Mouse (Mus musculus) small intestine, adult 2 months (tissue): Measurements from ENCODE around the gene Itga6. TPM values are rescaled to one million over a fixed set of nuclear protein-coding genes. Genes with fewer than 3 reads are reported as not detected.

ENCODE experiments used
- H3K27ac ChIP-seq: fragments of 200-500 bp; 2 replicates; pipeline ENCODE4 v1.5.1; 2012; ENCODE audit warnings: low read depth, low read length, control low read depth, inconsistent platforms; ENCODE audit not compliant: insufficient read depth
- H3K27me3 ChIP-seq: fragments of 200-500 bp; 2 replicates; pipeline ENCODE4 v1.6.1; 2012; ENCODE audit warnings: mild to moderate bottlenecking, moderate library complexity, low read length, inconsistent platforms; ENCODE audit not compliant: control insufficient read depth, insufficient read depth
- H3K36me3 ChIP-seq: fragments of 200-500 bp; 2 replicates; pipeline ENCODE4 v1.6.1; 2012; ENCODE audit warnings: mild to moderate bottlenecking, low read length, control low read depth, inconsistent platforms; ENCODE audit not compliant: control insufficient read depth, insufficient read depth
- H3K4me1 ChIP-seq: fragments of 200-500 bp; 2 replicates; pipeline ENCODE4 v1.6.1; 2012; ENCODE audit warnings: low read length, inconsistent platforms, mixed read lengths; ENCODE audit not compliant: control insufficient read depth, insufficient read depth, insufficient read length
- H3K4me3 ChIP-seq: fragments of 200-500 bp; 2 replicates; pipeline ENCODE4 v1.5.1; 2012; ENCODE audit warnings: low read depth, mild to moderate bottlenecking, control low read depth, inconsistent platforms, low read length, moderate library complexity
- CTCF ChIP-seq: fragments of 200-500 bp; IDR thresholded peaks from 2 replicates; pipeline ENCODE4 v1.5.1; 2012; ENCODE audit warnings: low read depth, mild to moderate bottlenecking, control low read depth, inconsistent platforms, low read length, moderate library complexity, mixed read lengths; ENCODE audit not compliant: insufficient replicate concordance, insufficient read length; ENCODE audit errors: extremely low read depth
- POLR2A ChIP-seq: fragments of 200-500 bp; IDR thresholded peaks from 2 replicates; pipeline ENCODE4 v1.6.1; 2012; ENCODE audit warnings: low read depth, mild to moderate bottlenecking, control low read depth, inconsistent platforms, low read length, moderate library complexity
- WGBS: fragments of 180-500 bp; shearing (Covaris S2); methylation state at CpG from one replicate; pipeline ENCODE4 v1.1.7; 2018; 5-methylcytosine and 5-hydroxymethylcytosine counted together
- polyA plus RNA-seq: library from polyadenylated mRNA; depleted of rRNA; stranded (reverse); fragments of >200 nt; gene quantifications from 2 replicates; pipeline ENCODE4 v1.2.3, GENCODE M21; 2012

The Itga6 gene
- polyA plus RNA-seq, 1 experiment, result 49.8 TPM

DNA sequence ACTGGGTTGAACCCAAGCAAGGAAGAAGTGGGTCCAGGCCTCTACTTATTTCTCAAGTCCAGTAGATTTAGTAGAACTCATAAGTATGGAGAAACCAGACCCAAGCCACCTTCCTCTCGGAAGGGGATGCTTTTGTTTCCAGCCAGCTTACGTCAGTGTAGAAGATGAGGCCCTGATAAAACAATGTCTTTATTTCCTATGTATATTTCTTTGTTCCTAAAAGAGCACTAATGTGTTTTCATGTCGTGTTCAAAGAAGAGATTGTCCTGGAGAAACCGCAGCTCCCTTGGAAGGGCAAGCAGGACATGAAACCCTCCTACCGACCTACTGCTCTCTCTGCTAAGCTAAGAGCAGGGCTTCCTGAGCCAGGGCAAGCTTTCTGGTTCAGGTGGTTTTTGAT lies 20.6 kb downstream of the Itga6 start:
- H3K36me3 ChIP-seq, result no peaks in the 10 kb centered on the region
- no peaks in the 10 kb centered on the region for H3K27me3 ChIP-seq
- H3K4me3 ChIP-seq, result no peak overlapping the region
- WGBS, result 89% methylated on average over 5 of the region's 5 CpGs
- no peaks in the 10 kb centered on the region for H3K4me1 ChIP-seq
- TF ChIP-seq CTCF, result no peak
- TF ChIP-seq POLR2A, result no peak
- H3K27ac ChIP-seq, result no peak overlapping the region

DNA sequence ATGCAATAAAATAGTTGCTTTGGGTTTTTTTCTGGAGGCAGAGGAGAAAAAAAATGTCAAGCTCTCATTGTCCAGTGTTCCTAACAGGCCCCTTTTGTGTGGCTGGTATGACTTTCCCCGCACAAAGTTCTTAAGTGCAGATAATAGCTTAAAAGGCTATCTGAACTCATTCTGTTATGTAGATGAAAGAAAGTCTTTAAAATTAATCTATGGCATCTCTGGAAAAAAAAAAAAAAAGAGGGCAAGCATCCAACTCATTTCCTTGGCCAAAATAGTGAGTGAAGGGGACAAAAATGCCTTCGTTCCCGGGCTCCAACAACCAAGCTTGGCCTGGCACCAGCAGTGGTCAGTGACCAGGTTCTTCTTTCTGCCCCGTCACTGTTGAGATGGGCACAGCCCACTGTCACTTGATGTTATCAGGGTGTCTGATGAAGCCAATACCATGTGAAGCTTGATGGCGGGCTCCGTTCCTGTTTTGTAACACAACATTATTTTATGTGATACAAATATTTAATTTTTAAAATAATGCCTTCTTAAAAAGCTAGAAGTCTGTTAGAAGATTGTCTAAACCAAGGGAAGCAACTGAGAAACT lies 21.7 kb downstream of the Itga6 start:
- Histone ChIP-seq H3K4me1 (peaks cover 5% of the 10 kb centered on the region), H3K4me3 (no peak overlapping the region), H3K27ac (no peak overlapping the region), H3K36me3 (no peaks in the 10 kb centered on the region), H3K27me3 (no peaks in the 10 kb centered on the region)
- TF ChIP-seq CTCF (no peak), POLR2A (no peak)
- WGBS, result 87% methylated on average over 6 of the region's 6 CpGs

GRCm38 (mm10) chr2:71771762-71772161 lies 26.3 kb downstream of the Itga6 start:
- no peaks in the 10 kb centered on the region for H3K27me3 ChIP-seq
- no peaks in the 10 kb centered on the region for H3K36me3 ChIP-seq
- TF ChIP-seq POLR2A, result no peak
- 41% methylated on average over 4 of the region's 4 CpGs for WGBS
- peaks cover 7% of the 10 kb centered on the region for H3K4me1 ChIP-seq
- no peak overlapping the region for H3K4me3 ChIP-seq
- H3K27ac ChIP-seq, result no peak overlapping the region

DNA sequence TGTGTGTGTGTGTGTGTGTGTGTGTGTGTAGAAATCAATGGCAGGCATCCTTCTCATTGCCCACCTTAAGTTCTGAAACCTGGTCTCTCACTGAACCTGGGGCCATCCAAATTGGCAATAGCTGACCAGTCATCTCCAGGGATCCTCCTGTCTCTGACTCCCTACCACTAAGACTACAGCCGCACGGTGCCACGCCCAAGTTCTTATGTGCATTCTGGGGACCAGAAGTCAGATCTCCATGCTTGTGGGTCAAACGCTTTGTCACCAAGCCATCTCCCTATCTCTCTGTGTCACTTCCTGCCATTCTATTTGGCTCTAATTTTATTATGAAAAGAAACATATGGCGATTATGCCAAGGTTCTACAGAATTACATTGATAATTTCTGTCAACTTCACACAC lies 28.3 kb downstream of the Itga6 start:
- WGBS, result 85% methylated on average over 5 of the region's 5 CpGs
- Histone ChIP-seq H3K27me3 (no peaks in the 10 kb centered on the region), H3K4me3 (no peak overlapping the region), H3K27ac (no peak overlapping the region), H3K36me3 (no peaks in the 10 kb centered on the region), H3K4me1 (peaks cover 7% of the 10 kb centered on the region)
- TF ChIP-seq CTCF (no peak), POLR2A (no peak)

DNA sequence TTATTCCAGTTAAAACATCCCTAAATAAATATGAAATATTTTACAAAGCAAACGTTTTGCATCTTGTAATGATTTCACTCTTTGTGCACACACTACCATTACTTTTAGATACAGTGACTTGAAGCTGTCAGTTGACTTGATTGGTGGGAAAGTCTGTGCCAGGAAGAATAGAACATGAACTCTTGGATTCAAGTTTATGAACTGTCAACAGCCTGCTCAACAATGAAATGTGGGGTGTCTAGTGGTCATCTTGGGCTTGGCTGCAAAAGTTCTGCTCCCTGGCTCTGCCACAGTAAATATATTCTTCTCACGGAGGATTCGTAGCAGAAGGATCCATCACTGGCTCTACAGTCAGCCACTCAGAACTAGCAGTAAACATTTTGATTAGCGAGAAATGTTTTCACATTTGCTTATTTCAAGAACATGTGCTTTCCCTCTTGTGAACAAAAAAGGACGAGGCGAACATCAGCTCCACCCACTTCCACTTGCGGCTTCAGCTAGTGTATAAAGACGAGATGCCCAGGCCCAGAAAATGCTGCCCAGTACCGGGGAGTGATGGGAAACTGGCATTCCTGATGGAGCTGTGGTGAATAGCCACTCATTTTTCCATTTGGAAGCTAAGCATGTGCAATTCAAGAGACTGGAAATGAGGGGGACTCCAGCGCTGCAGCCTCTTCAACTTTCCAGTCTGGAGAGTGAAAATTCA lies 29.0 kb downstream of the Itga6 start:
- H3K27ac ChIP-seq, result no peak overlapping the region
- no peak for TF ChIP-seq POLR2A
- peaks cover 7% of the 10 kb centered on the region for H3K4me1 ChIP-seq
- H3K27me3 ChIP-seq, result no peaks in the 10 kb centered on the region
- no peaks in the 10 kb centered on the region for H3K36me3 ChIP-seq
- H3K4me3 ChIP-seq, result no peak overlapping the region
- 81% methylated on average over 10 of the region's 10 CpGs for WGBS

DNA sequence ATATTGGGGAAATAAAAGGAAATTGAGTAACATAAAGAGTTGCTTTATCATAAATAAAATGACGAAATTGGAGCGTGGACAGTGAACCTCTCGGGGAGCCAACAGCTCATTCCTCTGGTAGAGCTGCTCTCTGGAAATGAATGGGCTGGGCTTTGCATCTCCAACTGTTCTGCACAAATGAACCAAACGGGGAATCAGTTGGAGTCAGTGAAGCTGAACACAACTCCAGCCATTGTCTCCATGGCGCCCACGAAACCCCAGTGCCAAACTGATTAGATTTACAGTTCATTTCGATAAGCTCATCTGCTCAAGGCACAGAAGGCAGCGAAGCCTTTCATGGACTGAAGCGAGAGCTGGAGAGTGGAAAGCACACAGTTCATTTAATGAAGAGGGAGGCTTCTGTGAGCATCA lies 29.8 kb downstream of the Itga6 start:
- no peaks in the 10 kb centered on the region for H3K27me3 ChIP-seq
- H3K4me3 ChIP-seq, result no peak overlapping the region
- WGBS, result 79% methylated on average over 9 of the region's 9 CpGs
- no peak overlapping the region for H3K27ac ChIP-seq
- no peaks in the 10 kb centered on the region for H3K36me3 ChIP-seq
- TF ChIP-seq CTCF (no peak), POLR2A (no peak)
- peaks cover 7% of the 10 kb centered on the region for H3K4me1 ChIP-seq

DNA sequence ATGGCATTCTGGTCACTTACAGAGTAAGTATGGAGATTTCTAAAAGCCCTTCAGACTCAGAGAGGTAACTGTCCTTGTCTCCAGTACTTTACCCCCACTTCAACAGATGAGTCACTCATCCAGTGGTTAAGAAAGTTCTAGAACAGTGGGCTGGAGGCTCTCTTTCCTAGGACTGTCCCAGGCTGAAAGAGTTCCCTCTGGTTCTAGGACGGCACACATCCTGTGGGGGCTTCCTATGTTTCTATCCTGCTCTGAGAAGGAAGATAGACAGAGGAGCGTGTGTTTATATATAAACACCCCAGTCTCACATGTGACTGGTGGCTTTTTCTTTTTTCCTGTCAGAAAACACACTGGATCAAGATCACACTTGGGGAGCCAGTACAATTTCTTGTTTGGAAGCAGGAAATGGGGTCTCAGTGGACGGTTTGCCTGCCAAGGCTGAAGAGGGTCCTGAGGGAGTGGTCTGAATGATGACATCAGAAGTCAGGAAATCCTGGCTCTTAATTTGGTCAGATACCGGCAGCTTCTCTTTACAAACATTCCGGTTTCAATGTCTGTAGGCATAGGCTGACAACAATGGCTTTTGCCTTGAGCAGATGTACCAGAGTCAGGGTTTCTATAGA lies 34.0 kb downstream of the Itga6 start:
- TF ChIP-seq CTCF (no peak), POLR2A (no peak)
- Histone ChIP-seq H3K36me3 (no peaks in the 10 kb centered on the region), H3K4me1 (no peaks in the 10 kb centered on the region), H3K27me3 (no peaks in the 10 kb centered on the region), H3K27ac (no peak overlapping the region), H3K4me3 (no peak overlapping the region)
- WGBS, result 77% methylated on average over 5 of the region's 5 CpGs
